Mouse (Mus musculus) liver, postnatal 0 days (tissue): ENCODE measurements around the gene P4ha2.

Experiments
- CTCF ChIP-seq: sonication (generic); IDR thresholded peaks from 2 replicates; pipeline ENCODE4 v1.5.1; 2016; ENCODE audit warnings: antibody characterized with exemption, low read depth
- EP300 ChIP-seq: IDR thresholded peaks from 2 replicates; pipeline ENCODE4 v1.6.1; 2016; ENCODE audit warnings: antibody characterized with exemption, low read depth, mild to moderate bottlenecking

DNA sequence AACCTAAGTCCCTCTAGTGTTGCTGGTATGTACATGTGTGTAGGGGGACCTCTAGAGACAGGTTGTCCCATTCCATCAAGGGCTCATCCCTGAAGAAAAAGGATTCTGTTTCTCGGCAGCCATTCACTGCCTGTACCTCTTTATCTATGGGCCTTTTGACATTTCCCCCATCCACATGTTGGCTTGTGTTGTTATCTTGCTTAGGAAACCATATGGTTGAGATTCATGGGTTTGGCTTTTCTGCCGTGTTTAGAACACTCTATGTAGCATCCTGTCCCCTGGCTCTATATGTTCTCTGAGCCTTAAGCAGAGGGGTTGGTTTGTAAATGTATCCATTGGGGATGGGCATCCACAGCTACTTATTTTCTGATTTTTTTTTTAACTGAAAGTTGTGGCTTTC lies 61.6 kb downstream of the P4ha2 start:
- no peak for TF ChIP-seq CTCF
- no peak for TF ChIP-seq EP300
